Mouse (Mus musculus) adrenal gland, postnatal 4 days (tissue): ENCODE results near the gene Akap5. TPM values are rescaled to one million over a fixed set of nuclear protein-coding genes. Genes with fewer than 3 reads are reported as not detected.
A peak's percentile ranks its signal among the peaks of the same experiment; 100 is the strongest.

Experiments
- DNase-seq, 2 experiments: peaks; one replicate each; pipeline ENCODE4 v3.0.0; 2021 to 2022; ENCODE audit warnings: low spot score in 2 of 2, mixed read lengths in 2 of 2
- total RNA-seq, 2 experiments: library from RNA; stranded (reverse); gene quantifications; 2 replicates each; pipeline ENCODE4 v1.2.3; 2021

Gene Akap5
- total RNA-seq, 2 experiments from 2014 or later = 1.9 to 2.4 TPM

- no peak for DNase-seq
These were observed 43.6 kb downstream of the Akap5 start for GRCm38 (mm10) chr12:76368201-76368789.

GRCm38 (mm10) chr12:76368790-76369205 is 44.1 kb downstream of the Akap5 start:
- no peak for DNase-seq

GRCm38 (mm10) chr12:76369206-76369977 is 44.7 kb downstream of the Akap5 start, which contains the start of gene Zbtb25:
Gene Zbtb25, minus strand, starts transcription at chr12:76369602.
- DNase-seq = peak; percentile 67 to 69

- DNase-seq = peak; percentile 55 to 67
These were observed 45.5 kb downstream of the Akap5 start, which contains the start of gene Zbtb1 for GRCm38 (mm10) chr12:76369978-76370830. Gene Zbtb1, plus strand, starts transcription at chr12:76370266.

GRCm38 (mm10) chr12:76370831-76371571 is 46.3 kb downstream of the Akap5 start:
- DNase-seq = peak; percentile 61 to 64

- no peak for DNase-seq
These were observed 47.4 kb downstream of the Akap5 start for GRCm38 (mm10) chr12:76372046-76372445.

- DNase-seq = no peak
These were observed 48.5 kb downstream of the Akap5 start for GRCm38 (mm10) chr12:76372881-76373818.

GRCm38 (mm10) chr12:76373991-76374390 is 49.3 kb downstream of the Akap5 start:
- no peak for DNase-seq

- no peak for DNase-seq
These were observed 50.2 kb downstream of the Akap5 start for GRCm38 (mm10) chr12:76374911-76375310.

GRCm38 (mm10) chr12:76375506-76375905 is 50.8 kb downstream of the Akap5 start:
- no peak for DNase-seq

GRCm38 (mm10) chr12:76376649-76377048 is 52.0 kb downstream of the Akap5 start:
- DNase-seq = no peak

GRCm38 (mm10) chr12:76377059-76377458 is 52.4 kb downstream of the Akap5 start:
- no peak for DNase-seq

GRCm38 (mm10) chr12:76377726-76378125 is 53.0 kb downstream of the Akap5 start:
- no peak for DNase-seq

- DNase-seq = no peak
These were observed 53.9 kb downstream of the Akap5 start for GRCm38 (mm10) chr12:76378556-76378955.

- DNase-seq = no peak
These were observed 55.5 kb downstream of the Akap5 start for GRCm38 (mm10) chr12:76380151-76380550.

Other genes starting within 250 kb of the Akap5 start
- under 1 TPM in 1 of 2 experiments, not detected in 1; 0.20 TPM for gene Esr2, start 147.6 kb upstream of the Akap5 start, total RNA-seq
- gene Tex21, start 78.1 kb upstream of the Akap5 start, total RNA-seq = not detected
- 10 to 100 TPM; 48.3 to 56.2 TPM for gene Mthfd1, start 69.6 kb upstream of the Akap5 start, total RNA-seq
- gene Zbtb25, start 44.7 kb downstream of the Akap5 start, total RNA-seq = 10 to 100 TPM; 16.5 to 16.6 TPM
- 1 to 10 TPM; 8.9 to 9.4 TPM for gene Zbtb1, start 45.4 kb downstream of the Akap5 start, total RNA-seq
- gene Hspa2, start 79.3 kb downstream of the Akap5 start, total RNA-seq = 10 to 100 TPM; 22.7 to 24.4 TPM
- 1 to 10 TPM in 1 of 2 experiments, under 1 TPM in 1; 0.56 to 1.0 TPM for gene Ppp1r36, start 92.6 kb downstream of the Akap5 start, total RNA-seq
- gene Plekhg3, start 206.0 kb downstream of the Akap5 start, total RNA-seq = 10 to 100 TPM; 21.0 to 29.2 TPM